Mouse (Mus musculus) cerebellum, adult 11 months (tissue): ENCODE data around the gene Unc5b.
A peak's percentile ranks its signal among the peaks of the same experiment; 100 is the strongest.

Source experiments
- DNase-seq: peaks from one replicate; pipeline ENCODE4 v3.0.0; 2022

Unc5b gene

DNA sequence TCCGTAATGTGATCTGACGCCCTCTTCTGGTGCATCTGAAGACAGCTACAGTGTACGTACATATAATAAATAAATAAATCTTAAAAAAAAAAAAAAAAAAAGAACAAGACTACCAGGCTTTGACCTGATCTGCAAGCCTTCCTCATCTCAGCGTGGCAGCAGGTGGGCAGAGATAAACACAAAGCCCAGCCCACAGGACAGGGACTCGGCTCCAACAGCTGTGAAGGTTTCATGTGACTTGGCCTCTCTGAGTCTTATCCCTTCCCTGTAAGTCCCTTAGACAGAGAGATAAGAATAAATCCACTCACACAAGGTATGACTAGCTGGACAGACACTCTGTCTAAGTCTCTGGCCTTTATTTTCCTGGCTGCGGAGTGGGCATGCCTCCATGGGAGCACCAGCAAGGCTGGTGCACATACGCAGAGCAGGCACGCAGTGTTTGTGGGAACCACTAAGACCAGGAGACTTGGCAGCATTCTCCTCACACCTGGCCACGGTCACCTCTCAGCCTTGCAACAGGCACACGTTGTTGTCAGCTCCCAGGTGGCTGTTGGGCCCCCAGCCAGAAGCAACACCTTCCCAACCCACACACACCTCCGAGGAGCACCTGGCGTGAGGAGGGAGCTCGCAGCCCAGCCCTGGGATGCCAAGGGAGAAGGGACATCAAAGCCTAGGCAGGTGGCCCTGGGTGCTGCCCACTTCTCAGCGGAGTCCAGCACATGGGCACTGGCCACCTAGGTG, 33.5 kb downstream of the Unc5b start:
- DNase-seq: peak; percentile 41

DNA sequence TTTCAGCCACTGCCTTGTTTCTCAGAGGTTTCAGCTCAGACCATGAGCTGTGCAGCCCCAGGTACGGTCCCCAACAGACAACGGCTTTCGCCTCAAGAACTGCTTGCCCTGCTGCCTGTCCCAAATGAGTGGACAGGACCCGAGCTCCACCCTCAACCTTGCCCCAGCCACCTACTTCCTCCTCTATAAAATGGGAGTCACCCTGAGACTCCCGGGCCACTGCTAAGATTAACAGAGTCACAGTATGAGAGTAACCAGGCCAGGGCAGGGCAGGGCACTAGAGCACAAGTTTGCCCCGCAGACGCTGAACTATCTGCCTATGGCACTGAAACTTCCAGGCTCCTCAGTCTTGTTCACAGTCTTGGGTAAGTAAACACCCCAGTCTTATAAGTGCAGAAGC, 34.9 kb downstream of the Unc5b start:
- DNase-seq: no peak

DNA sequence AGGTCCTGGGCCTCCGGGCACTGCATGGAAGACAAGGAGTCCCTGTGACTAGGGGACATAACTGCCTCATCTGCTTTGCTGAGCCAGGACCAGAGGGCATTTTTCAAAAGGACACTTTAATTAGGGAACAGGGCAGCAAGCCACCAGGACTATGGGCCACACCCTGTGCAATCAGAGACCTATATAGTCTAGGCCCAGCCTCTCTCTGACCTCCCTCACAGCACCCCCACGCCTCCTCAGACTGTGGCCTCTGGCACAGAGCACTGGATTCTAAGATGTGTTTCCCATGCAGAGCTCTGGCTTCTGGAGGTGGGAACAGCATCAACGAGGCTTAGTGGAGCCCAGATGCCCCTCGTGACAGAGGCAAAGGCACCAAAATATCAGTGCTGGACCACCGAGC, 35.4 kb downstream of the Unc5b start:
- no peak for DNase-seq

DNA sequence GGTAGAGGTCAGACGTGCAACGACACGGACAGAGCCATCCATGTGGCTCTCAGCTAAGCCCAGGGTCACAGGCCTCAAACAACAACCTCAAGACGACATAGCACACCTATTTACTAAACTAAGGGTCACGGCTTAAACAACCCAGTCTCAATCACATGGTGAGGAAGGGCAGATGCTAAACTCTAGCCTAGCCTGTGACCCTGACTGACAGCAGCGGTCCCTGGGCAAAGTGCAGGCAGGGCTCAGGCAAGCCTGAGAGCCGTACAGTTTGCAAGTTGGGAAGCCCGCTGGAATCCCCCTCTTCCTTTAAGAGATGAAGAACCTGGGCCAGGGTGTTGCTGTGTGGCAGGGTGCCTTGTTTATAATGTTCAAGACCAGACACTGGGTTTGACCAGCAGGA, 36.6 kb downstream of the Unc5b start:
- DNase-seq: no peak

DNA sequence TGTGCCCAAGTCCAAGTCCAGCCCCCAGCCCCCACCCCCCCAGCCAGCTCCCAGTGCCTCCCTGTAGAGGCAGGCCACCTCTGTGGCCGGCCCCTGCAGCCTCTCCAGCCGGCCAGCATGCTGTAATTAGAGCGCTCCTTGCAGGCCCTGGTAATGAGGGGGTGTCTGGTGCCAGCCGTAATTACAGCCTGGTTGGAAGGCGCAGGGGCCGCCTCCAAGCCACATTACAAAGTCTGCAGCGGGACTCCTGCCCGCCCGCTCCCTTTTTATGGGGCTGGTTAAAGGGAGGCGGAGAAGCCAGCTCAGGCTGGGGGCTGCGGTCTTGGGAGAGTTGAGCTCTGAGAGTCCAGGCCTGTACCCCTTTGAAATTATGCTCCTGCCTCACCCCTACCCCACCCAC, 37.0 kb downstream of the Unc5b start:
- DNase-seq: no peak

DNA sequence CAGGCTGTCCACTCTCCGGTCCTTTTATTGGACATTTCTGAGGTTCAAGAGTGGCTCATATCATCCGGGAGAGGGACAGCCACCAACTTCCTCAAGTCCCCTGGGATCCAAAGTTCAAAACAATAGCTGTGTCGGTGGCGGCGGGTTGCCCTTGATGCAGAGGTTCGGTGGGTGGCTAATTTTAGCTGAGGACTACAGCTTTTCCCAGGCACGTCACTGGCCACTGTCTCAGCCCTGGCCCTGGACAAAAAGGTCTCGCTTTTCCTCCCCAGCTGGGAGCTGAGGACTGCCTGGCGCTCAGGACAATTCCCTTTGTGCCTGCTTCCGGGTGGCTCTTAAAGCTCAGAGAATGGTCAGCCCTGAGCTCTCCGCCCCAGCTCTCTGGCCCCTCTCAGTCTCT, 38.5 kb downstream of the Unc5b start:
- DNase-seq: no peak

DNA sequence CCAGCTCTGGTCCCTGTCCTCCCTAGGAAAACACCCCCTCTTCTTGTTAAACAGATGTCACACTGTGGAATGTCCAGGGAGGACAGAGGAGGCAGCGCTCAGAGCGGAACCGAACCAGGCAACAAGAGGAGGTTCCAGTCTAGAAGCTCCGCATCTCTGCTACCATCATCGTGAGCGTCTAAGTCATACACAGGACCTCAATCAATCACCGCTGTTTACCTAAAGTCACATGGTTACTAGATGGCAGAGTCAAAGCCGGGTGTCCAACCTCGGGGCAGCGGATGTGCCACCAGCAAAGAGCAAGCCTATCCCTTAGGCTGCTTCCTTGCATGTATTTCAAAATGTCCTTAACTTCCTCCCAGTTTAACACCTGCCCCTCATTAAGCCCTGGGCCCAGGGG, 39.0 kb downstream of the Unc5b start:
- no peak for DNase-seq

DNA sequence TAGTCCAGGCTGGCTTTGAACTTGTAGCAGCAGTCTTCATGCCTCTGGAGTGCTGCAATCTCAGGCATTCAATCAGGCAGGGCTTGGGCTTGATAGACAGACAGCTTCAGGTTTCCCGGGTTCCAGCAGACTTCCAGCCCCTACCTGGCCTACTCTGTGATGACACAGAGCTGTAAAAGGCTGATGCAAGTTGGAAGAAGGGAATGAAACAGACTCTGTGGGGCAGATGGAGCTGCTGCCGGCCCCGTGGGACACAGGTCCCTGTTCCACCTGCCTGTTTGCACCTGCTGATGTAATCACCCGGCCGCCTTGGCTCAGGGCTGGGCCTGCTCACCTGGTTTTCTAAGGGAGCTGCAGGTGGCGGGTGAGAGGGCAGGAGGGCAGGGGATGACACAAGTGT, 40.5 kb downstream of the Unc5b start:
- DNase-seq: no peak

DNA sequence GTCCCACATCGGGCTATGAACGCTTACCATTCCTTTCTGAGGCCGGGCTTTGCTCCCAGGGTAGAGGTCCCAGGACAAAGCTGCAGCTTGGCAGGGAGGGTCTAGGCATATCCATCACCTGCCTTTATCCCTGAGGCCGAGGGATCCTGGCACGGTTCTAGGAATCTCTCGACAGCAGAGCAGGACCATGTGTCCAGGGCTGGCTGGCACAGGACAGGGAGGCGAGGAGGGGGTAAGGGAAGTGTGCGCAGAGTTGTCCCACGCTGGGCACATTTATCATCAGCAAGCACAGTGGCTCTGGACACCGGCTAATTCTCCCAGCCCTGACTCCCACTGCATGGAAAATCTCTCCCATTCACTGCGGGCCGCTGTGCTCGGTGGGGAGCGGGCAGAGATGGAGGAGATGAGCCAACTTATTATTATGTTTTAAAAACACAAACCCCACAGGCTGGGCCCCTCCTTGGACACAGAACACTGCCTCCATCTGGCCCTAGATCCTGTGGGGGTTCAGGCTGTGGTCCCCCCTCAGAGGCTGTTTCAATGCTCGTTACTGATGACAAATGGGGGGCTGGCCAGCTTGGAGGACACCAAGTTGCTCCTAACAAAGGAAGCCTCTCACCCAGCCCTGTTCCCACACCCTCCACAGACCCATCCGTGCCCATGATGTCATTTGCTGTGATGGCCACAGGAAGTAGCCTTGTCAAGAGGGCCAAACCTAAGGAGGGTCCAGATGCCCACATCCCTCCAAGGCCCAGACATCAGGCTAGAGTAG, 43.9 kb downstream of the Unc5b start:
- no peak for DNase-seq

DNA sequence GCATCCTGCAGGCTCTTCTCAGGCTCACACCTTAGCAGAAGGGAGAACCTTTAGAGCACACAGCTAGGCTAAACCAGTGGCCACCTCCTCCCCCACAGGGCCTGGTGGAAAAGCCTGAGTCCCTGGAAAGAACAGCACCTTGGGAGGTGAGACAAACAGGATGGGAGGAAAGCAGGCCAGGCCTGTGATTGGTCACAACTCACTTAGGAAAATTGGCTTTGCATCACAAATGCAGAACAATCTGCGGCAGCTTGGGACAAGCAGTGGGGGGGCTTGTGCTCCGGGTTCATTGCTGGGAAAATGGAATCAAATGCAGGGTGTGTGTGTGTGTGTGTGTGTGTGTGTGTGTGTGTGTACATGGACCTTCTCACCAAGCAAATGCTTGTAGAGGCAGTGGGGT, 47.8 kb downstream of the Unc5b start:
- DNase-seq: peak; percentile 46

DNA sequence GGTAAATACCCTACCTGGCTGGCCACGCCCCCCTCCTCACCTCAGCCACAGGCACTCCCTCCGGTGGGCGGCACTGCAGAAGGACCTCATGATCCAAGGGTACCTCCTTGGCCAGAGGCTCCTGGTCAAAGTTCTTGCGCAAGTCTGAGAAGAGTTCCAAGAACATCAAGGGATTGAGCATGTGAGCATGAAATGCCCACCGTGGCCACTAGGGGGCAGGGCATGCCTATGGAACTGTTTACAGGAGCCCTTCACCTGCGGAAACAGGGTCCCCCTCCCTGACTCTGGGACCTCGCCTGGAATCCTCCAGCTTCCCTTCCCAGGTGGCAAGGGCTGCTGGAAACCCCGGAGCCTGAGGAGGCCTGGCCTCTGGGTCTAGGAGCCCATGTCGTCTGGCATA, 51.8 kb downstream of the Unc5b start:
- peak; percentile 79 for DNase-seq

DNA sequence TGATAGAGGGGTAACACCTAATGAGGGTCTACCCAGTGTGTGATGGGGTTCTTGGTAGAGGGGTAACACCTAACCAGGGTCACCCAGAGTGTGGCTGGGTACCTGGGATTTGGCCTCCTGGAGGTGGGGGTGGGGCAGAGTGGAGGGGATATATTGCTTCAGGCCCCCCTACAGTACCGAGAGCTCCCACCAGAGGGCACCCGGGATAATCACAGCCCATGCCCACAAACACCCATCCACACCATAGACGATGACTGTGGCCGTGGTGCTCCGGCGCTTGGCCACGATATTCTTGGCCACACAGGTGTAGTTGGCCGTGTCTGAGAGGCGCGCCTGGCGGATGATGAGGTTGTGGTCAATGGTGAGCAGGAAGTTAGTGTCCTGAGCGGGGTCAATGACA, 52.8 kb downstream of the Unc5b start:
- DNase-seq: no peak

DNA sequence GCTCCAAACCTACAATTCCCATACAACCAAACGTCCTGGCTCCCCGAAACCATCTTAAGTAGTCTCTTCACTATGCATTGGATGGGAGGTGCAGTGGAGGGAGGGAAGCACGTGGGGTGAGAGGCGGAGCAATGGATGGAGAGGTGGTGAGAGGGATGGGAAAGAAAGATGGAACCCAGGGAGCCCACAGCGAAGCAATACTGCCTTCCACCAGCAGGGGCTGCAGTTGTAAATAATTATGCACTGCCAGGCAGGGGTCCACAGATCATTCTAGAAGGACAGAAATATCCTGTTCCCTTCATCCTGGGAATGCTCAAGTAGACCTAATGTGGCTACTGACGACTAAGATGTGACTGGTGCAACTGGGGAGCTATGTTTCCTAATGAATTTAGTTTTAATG, 55.9 kb downstream of the Unc5b start:
- DNase-seq: no peak

DNA sequence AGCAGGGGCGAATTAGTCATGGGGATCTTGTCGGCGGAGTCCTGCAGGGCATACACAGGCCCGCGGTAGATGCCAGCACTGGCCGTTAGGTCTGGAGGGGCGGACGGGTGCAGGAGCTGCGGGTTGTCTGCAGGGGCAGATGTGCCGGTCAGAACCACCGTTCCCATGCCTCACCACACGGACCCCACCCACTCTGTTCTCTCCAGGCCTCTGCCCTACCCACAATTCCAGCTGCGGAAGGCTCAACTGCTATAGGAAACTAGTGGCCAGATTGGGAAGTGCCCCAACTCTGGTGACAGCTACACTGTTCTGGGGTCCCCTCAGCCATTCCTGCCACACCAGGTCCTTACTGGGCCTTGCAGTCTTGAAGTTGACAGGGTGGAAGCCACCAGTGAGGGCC, 56.8 kb downstream of the Unc5b start:
- DNase-seq: no peak

DNA sequence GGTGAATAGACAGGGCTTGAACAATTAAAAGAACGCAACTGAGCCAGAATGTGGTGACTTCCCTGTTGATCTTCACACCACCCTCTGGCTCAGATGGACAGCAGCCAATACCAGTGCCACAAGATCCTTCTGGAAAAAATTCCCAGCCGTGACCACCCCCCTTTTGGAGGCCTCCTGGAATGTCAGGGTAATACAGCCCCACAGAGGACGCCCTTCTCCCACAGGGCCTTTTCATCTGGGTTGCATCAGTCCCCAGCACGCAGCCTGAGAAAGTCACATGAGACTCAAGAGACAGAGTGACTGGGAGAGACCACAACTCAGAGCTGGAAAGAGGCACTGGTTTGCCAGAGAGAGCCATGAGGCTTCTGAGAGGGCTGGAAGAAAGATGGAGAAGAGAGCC, 60.5 kb downstream of the Unc5b start:
- no peak for DNase-seq

DNA sequence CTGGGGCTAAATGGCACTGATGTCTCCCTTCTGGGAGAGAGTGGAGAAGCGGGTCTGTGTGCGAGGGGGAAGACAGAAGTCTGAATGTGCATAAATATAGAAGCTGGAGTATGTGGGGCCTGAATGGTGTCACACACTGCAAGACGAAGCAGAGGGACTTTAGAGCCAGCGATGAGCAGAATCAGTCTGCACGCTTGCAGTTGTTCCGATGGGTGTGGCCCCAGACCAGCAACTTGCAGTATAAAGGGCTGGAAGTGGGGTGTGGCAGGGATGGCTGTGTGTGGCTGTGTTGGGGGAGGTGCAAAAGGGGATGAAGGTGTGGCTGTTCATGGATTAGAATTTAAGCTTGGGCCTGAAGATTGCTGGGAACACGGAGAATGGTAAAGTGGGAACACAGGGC, 62.8 kb downstream of the Unc5b start:
- no peak for DNase-seq

DNA sequence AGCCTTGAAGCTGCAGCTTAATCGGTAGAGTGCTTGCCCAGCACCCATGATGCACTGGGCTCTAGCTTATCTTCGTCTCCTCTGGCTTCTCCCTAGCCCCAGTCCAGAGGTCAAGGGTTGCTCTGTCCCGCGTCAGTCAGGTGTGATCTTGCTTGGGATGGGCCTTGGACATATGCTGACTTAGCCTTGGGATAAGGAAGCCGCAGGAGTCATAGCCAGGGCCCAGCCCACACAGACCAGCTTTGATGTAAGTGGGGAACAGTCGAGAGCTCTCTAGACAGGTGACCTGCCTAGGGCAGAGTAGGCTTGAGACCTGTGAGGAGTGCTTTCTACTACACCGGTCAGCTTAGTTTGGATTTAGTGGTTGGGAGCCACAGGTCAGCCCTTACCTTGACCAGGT, 64.0 kb downstream of the Unc5b start:
- DNase-seq: no peak

DNA sequence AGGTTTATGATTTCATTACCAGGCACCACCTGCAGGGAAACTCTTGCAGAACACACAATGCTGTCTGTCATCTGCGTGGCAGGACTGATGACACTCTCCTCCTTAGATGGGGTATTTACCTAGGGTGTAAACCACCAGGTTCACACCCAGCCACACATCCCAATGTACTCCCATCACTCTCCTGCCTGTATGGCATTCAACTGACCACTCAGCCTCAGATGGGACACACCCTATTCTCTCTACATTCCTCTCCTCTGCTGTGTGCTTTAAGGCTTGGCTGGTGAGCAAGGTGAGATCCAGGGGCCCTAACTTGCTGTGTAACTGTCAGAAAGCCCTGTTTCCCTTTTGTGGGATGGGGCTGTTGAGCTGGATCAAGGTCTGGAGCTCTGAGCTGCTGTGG, 69.3 kb downstream of the Unc5b start:
- no peak for DNase-seq

DNA sequence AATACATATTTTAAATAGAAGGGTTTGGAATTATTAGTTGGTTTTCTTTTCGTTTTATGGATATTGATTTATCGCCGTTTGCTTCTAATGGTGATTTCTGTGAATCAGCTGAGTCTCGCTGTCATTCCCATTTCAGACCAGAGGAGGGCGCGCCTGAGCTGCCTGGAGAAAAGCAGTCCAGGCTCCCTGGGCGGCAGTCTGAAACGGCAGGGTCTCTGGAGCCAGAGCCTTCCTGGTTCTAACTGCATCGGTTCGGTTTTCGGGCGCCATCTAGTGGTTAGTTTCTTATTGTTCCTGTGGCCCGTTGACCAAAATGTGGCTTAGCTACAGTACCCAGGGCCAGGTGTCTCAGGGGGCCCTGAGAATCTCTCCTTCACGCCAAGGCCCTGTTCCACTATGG, 71.0 kb downstream of the Unc5b start:
- peak; percentile 92 for DNase-seq

DNA sequence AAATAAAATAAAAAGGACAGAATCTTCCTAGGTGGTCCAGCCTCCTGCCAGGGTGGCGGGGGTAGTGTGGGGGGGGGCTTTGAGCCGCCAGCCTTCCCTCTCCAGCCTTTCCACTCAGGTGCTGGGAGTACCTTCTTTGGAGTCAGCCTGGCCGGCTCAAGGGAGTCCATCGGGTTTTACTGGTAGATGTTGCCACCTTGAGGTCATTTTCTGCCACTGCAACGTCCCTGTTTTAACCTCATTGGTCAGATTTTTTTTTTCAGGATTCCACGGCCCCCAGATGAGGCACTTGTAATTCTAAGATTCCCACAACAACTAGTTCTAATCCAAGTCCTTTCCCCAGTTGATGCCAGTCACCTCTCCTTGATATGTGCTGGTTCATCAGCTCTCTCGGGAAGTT, 74.4 kb downstream of the Unc5b start:
- DNase-seq: peak; percentile 53

DNA sequence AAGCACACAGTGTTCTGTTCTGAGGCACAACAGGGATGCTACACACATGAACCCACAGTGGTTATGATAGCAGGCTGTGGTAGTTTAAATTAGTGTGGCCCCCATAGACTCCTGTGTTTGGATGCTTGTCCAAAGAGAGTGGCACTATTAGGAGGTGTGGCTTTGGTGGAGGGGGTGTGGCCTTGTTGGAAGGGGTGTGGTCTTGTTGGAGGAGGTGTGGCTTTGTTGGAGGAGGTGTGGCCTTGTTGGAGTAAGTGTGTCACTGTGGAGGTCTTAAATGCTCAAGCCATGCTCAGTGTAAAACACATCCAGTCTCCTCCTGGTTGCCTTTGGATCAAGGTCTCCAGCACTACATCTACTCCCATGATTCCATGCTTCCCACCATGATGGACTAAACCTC, 75.2 kb downstream of the Unc5b start:
- DNase-seq: no peak

DNA sequence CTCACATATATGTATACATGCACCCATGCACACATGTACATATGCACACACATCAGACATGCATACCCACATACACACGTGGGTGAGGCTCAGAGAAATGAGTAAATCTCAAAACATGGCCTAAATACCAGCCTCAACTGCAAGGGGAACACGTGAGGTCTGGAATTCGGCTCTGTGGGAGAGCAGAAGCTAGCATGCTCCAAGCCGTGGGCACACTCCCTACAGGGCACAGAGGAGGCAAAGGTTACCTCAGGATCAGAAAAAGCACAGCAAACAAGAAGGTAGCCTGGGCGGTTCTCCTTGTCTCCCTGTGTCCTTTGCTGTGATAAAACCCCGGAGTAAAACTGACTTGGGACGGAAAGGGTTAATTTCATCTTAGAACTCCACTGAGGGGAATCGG, 77.4 kb downstream of the Unc5b start:
- no peak for DNase-seq

DNA sequence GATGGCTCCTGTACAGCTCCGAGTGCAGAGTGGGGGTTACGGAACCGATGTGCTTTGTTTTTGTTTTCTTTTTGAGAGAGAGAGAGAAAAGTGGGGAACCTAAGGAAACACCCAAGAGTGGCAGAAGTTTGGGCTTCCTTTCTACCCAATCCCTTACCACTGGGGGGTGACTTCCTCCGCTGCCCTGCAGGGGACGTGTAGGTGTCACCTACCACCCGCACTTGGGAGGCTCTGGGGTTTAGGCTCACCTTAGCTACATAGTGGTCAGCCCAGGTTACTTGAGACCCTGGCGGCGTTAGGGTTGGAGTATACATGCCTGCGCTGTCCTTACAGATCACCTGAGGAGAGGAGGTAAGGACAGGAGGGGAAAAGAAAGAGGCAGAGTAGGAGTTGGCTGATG, 78.1 kb downstream of the Unc5b start:
- no peak for DNase-seq

DNA sequence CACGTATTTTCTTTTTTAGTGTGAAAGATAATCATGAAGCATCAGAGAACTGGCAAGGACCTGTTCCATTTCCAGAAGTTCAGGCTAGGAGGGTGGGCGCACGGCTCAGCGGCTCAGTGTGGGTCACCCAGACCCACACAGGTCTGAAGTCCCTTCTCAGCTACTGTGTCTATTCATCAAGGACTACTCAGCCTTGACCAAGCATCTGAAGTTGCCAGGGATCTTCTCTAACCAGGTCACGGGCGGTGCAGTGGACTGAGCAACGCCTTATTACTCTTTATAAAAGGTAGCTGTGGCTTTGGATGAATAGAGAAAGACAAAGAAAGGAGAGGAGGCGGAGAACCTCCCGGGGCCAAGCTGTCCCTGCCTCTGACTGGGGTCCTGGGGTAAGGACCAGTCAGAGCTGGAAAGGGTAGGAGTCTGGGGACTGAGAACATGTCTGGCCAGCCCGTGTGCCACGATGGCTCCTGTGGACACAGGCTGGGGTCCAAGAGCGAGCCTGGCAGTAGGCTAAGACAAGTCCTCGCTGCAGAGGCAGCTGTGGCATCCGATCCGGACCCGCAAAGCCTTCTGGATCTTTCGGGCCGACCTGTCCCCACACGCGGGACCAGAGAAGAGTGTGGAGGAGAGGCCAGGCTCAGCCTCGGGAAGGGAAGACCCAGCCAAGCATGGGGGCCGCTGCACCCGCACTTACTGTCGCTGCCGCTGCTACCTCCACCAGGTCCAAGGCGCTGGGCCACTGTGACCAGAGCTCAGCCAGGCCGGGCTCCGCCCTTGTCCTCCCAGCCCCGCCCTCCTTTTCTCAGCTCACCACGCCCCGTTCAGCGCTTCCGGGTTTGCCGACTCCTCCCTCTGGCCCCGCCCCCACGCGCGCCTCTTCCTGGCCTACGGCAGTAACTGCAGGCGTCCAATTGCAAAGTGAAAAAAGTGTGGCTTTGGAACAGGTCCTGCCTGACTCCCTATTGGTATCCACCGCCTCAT, 79.1 kb downstream of the Unc5b start, which contains the start of gene Slc29a3:
Gene Slc29a3 (minus strand): TSS at position 755 of the 981 bp plus-strand sequence.
- DNase-seq: peak; percentile 90
